Mouse (Mus musculus): ENCODE measurements around the gene Usp4. TPM values are rescaled to one million over a fixed set of nuclear protein-coding genes. Genes with fewer than 3 reads are reported as not detected.

The Usp4 gene
- polyA plus RNA-seq, 1 experiment from 2014 or later: 38.2 TPM

GRCm38 (mm10) chr9:108440485-108440884, 92.8 kb downstream of the Usp4 start:
- DNase-seq (no peak), ATAC-seq (no peak)
- TF ChIP-seq EP300 (IDR thresholded peaks at IDR 0.05; ENCODE audit: low read depth) (no peak), CTCF (IDR thresholded peaks at IDR 0.05; ENCODE audit: low read depth) (no peak)
- no peak overlapping the region for H3K4me2 ChIP-seq (ENCODE audit: low read depth, low read length)
- no peak overlapping the region for H3K27ac ChIP-seq (ENCODE audit: low read depth)
- H3K4me3 ChIP-seq (ENCODE audit: low read depth, low read length): no peak overlapping the region
- H3K9me3 ChIP-seq (ENCODE audit: low read length): no peaks in the 10 kb centered on the region
- H3K4me1 ChIP-seq (ENCODE audit: insufficient read depth): no peaks in the 10 kb centered on the region; the same call in 1 of the 2 replicates
- no peak overlapping the region for H3K9ac ChIP-seq (replicated peaks)
- no peaks in the 10 kb centered on the region for H3K27me3 ChIP-seq (ENCODE audit: insufficient read depth, low read length)
- H3K36me3 ChIP-seq (replicated peaks; ENCODE audit: insufficient read depth, low read length): no peaks in the 10 kb centered on the region
- WGBS (ENCODE audit: insufficient replicate concordance): 66% methylated on average over 5 of the region's 5 CpGs

GRCm38 (mm10) chr9:108441236-108441919, 93.7 kb downstream of the Usp4 start:
- ATAC-seq (no peak), DNase-seq (no peak)
- no peaks in the 10 kb centered on the region for H3K27me3 ChIP-seq (ENCODE audit: insufficient read depth, low read length)
- H3K9me3 ChIP-seq (ENCODE audit: low read length): no peaks in the 10 kb centered on the region
- no peak overlapping the region for H3K27ac ChIP-seq (ENCODE audit: low read depth)
- no peak overlapping the region for H3K4me2 ChIP-seq (ENCODE audit: low read depth, low read length)
- WGBS (ENCODE audit: insufficient replicate concordance): 85% methylated on average over 11 of the region's 11 CpGs
- H3K9ac ChIP-seq (replicated peaks): no peak overlapping the region
- TF ChIP-seq CTCF (IDR thresholded peaks at IDR 0.05; ENCODE audit: low read depth) (no peak), EP300 (IDR thresholded peaks at IDR 0.05; ENCODE audit: low read depth) (no peak)
- no peak overlapping the region for H3K4me3 ChIP-seq (ENCODE audit: low read depth, low read length)
- no peaks in the 10 kb centered on the region; the same call in 1 of the 2 replicates for H3K4me1 ChIP-seq (ENCODE audit: insufficient read depth)
- no peaks in the 10 kb centered on the region for H3K36me3 ChIP-seq (replicated peaks; ENCODE audit: insufficient read depth, low read length)

Other genes starting within 250 kb of the Usp4 start
- gene Bsn, start 157.5 kb upstream of the Usp4 start, polyA plus RNA-seq (2015; fragmentation: Nextera tagmentation; extraction: Ambion mirVana): 0.58 and 0.59 TPM in 2 replicates
- 20.0 and 20.8 TPM in 2 replicates for gene Dag1, start 83.9 kb upstream of the Usp4 start, polyA plus RNA-seq (2015; fragmentation: Nextera tagmentation; extraction: Ambion mirVana)
- 7.7 and 9.5 TPM in 2 replicates for gene Nicn1, start 57.4 kb upstream of the Usp4 start, polyA plus RNA-seq (2015; fragmentation: Nextera tagmentation; extraction: Ambion mirVana)
- 10.9 and 13.5 TPM in 2 replicates for gene Amt, start 51.0 kb upstream of the Usp4 start, polyA plus RNA-seq (2015; fragmentation: Nextera tagmentation; extraction: Ambion mirVana)
- gene Rhoa, start 41.7 kb upstream of the Usp4 start, polyA plus RNA-seq (2015; fragmentation: Nextera tagmentation; extraction: Ambion mirVana): 163 and 165 TPM in 2 replicates
- 14.8 and 16.3 TPM in 2 replicates for gene Tcta, start 41.7 kb upstream of the Usp4 start, polyA plus RNA-seq (2015; fragmentation: Nextera tagmentation; extraction: Ambion mirVana)
- gene Gpx1, start 8.9 kb upstream of the Usp4 start, polyA plus RNA-seq (2015; fragmentation: Nextera tagmentation; extraction: Ambion mirVana): 3,657 and 3,917 TPM in 2 replicates
- 0.14 and 0.22 TPM in 2 replicates for gene 1700102P08Rik, start 45.0 kb downstream of the Usp4 start, polyA plus RNA-seq (2015; fragmentation: Nextera tagmentation; extraction: Ambion mirVana)
- gene Ccdc36, start 80.6 kb downstream of the Usp4 start, polyA plus RNA-seq (2015; fragmentation: Nextera tagmentation; extraction: Ambion mirVana): 0.08 TPM in 1 of 2 replicates, not detected in the other
- not detected in 2 replicates for gene BC048562, start 88.6 kb downstream of the Usp4 start, polyA plus RNA-seq (2015; fragmentation: Nextera tagmentation; extraction: Ambion mirVana)
- 16.1 and 19.3 TPM in 2 replicates for gene Ccdc71, start 112.7 kb downstream of the Usp4 start, polyA plus RNA-seq (2015; fragmentation: Nextera tagmentation; extraction: Ambion mirVana)
- gene Klhdc8b, start 113.7 kb downstream of the Usp4 start, polyA plus RNA-seq (2015; fragmentation: Nextera tagmentation; extraction: Ambion mirVana): 8.5 and 9.1 TPM in 2 replicates
- gene Lamb2, start 131.9 kb downstream of the Usp4 start, polyA plus RNA-seq (2015; fragmentation: Nextera tagmentation; extraction: Ambion mirVana): 2.7 and 3.9 TPM in 2 replicates
- 13.8 and 17.0 TPM in 2 replicates for gene Usp19, start 142.7 kb downstream of the Usp4 start, polyA plus RNA-seq (2015; fragmentation: Nextera tagmentation; extraction: Ambion mirVana)
- 33.0 and 33.3 TPM in 2 replicates for gene Qars, start 159.9 kb downstream of the Usp4 start, polyA plus RNA-seq (2015; fragmentation: Nextera tagmentation; extraction: Ambion mirVana)
- gene Qrich1, start 169.0 kb downstream of the Usp4 start, polyA plus RNA-seq (2015; fragmentation: Nextera tagmentation; extraction: Ambion mirVana): 26.2 and 27.1 TPM in 2 replicates
- gene Impdh2, start 212.4 kb downstream of the Usp4 start, polyA plus RNA-seq (2015; fragmentation: Nextera tagmentation; extraction: Ambion mirVana): 45.6 and 49.5 TPM in 2 replicates
- 26.5 and 26.8 TPM in 2 replicates for gene Ndufaf3, start 219.6 kb downstream of the Usp4 start, polyA plus RNA-seq (2015; fragmentation: Nextera tagmentation; extraction: Ambion mirVana)
- 18.8 and 20.2 TPM in 2 replicates for gene Dalrd3, start 222.0 kb downstream of the Usp4 start, polyA plus RNA-seq (2015; fragmentation: Nextera tagmentation; extraction: Ambion mirVana)
- 4.5 and 5.7 TPM in 2 replicates for gene Wdr6, start 230.9 kb downstream of the Usp4 start, polyA plus RNA-seq (2015; fragmentation: Nextera tagmentation; extraction: Ambion mirVana)
- gene P4htm, start 249.8 kb downstream of the Usp4 start, polyA plus RNA-seq (2015; fragmentation: Nextera tagmentation; extraction: Ambion mirVana): 0.40 and 0.41 TPM in 2 replicates